ENCODE assay signal across 16 mouse cellular contexts in the genomic region with DNA sequence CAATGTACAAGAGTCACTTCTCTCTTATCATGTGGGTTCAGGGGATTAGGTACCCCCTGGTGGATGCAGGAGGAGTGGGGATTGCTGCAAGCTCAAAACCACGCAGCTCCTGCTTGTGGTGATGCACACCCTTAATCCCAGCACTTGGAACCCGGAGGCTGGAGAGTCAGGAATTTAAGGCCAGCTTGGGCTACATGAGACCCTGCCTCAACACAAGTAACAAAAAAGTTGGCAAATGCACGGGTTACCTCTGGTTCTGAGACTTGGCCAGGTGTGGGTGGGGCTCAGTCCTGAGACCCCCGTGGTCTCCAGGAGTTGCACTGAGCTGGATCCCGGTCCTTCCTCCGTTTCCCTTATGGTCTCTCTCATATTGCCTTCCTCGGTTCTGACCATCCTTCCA. TPM values are rescaled to one million over a fixed set of nuclear protein-coding genes. Genes with fewer than 3 reads are reported as not detected.
DNase-seq lines count a peak whose midpoint lies in the region; ATAC-seq and TF ChIP-seq lines count a peak whose summit lies in the region.
"Had no signal": no experiment of that assay in that cellular context is flagged by ENCODE, and none has a peak within 500 bp of the region (broad histone marks: within the 10 kb centered on the region; RNA-seq: fewer than 3 reads in every experiment).

No protein-coding gene starts in this region.

- TF ChIP-seq POLR2A in liver, adult 2 months (IDR thresholded peaks at IDR 0.05; ENCODE audit: extremely low read depth, insufficient read depth, low read length), result no peak

- peak; percentile 93 for DNase-seq in heart, adult 11 months
- DNase-seq in heart, postnatal 36 days, result no peak
- DNase-seq in liver, adult 2 months (ENCODE audit: extremely low read depth, low read depth, low spot score), result no peak
- no peak for DNase-seq in liver, embryonic 11.5 days (ENCODE audit: low spot score)
- DNase-seq in ES-E14 (ENCODE audit: low read depth, low spot score), result no peak
- no peak for DNase-seq in gastrocnemius, postnatal 14 days
- DNase-seq: gastrocnemius, postnatal 10 days; kidney, adult 8-10 months; liver, embryonic 13.5 days; thymus, adult 18-20 months had no signal

- H3K27me3 ChIP-seq in liver, adult 2 months (ENCODE audit: control insufficient read depth, insufficient read depth, low read length), result no peaks in the 10 kb centered on the region
- no peaks in the 10 kb centered on the region for H3K27me3 ChIP-seq in liver, embryonic 11.5 days (replicated peaks; ENCODE audit: control insufficient read depth, insufficient read depth, low read length)

- H3K36me3 ChIP-seq in liver, adult 2 months (ENCODE audit: control insufficient read depth, insufficient read depth, low read length), result peaks cover 8% of the 10 kb centered on the region; the same call in 1 of the 2 replicates
- no peaks in the 10 kb centered on the region for H3K36me3 ChIP-seq in liver, embryonic 11.5 days (ENCODE audit: control insufficient read depth, insufficient read depth, low read length)
- H3K36me3 ChIP-seq in ES-E14 (ENCODE audit: control insufficient read depth, insufficient read depth, low read length, poor library complexity, severe bottlenecking), result peaks cover 2% of the 10 kb centered on the region; the same call in 1 of the 2 replicates
- H3K36me3 ChIP-seq in macrophage (ENCODE audit: inconsistent target), result peaks cover 14% of the 10 kb centered on the region; the same call in 1 of the 2 replicates
- H3K36me3 ChIP-seq: midbrain, embryonic 13.5 days had no signal

- no peak for TF ChIP-seq CTCF in liver, adult 2 months (IDR thresholded peaks at IDR 0.05; ENCODE audit: low read depth, low read length)

- peak overlapping the region; percentile 33 for H3K9ac ChIP-seq in liver, adult 2 months (ENCODE audit: low read depth, low read length)
- H3K9ac ChIP-seq in liver, embryonic 11.5 days (ENCODE audit: low read depth, low read length), result no peak overlapping the region
- H3K9ac ChIP-seq in ES-E14 (ENCODE audit: insufficient read depth, low read depth, low read length, poor library complexity, severe bottlenecking), result no peak overlapping the region
- H3K9ac ChIP-seq: liver, embryonic 13.5 days; midbrain, embryonic 13.5 days had no signal

- in situ Hi-C loops in ES-E14 (cut with MboI; ENCODE audit: low sequenced_read_pairs in 2 of 2, unreplicated experiment in 2 of 2), result no loop called here

- H3K27ac ChIP-seq in liver, adult 2 months (replicated peaks; ENCODE audit: insufficient read depth, low read depth, low read length), result peak overlapping the region; percentile 94
- no peak overlapping the region for H3K27ac ChIP-seq in liver, embryonic 11.5 days (ENCODE audit: low read depth, low read length)
- H3K27ac ChIP-seq in ES-E14 (ENCODE audit: insufficient read depth, low read depth, low read length, poor library complexity, severe bottlenecking) (0 out of 2 replicates have a peak overlapping the region, but pooled peaks have one; percentile 19), macrophage (peak overlapping the region; percentile 94)
- H3K27ac ChIP-seq: liver, embryonic 13.5 days; midbrain, embryonic 13.5 days had no signal

- H3K79me2 ChIP-seq in liver, adult 2 months (ENCODE audit: control insufficient read depth, insufficient read depth, low read length), result peaks cover 11% of the 10 kb centered on the region
- H3K79me2 ChIP-seq in macrophage (ENCODE audit: inconsistent target), result peaks cover 90% of the 10 kb centered on the region

- intact Hi-C loops in heart, postnatal 36 days (cut with DNase I), result loop anchor here (5.0 kb wide), 1 partner anchor 47 kb away; no protein-coding TSS in a partner anchor
- intact Hi-C loops in gastrocnemius, postnatal 14 days (cut with DNase I; ENCODE audit: low total_unique reads), result no loop called here

- 71% methylated on average over 7 of the region's 7 CpGs for WGBS in liver, adult 2 months
- 75% methylated on average over 7 of the region's 7 CpGs for WGBS in liver, embryonic 11.5 days
- WGBS in macrophage (ENCODE audit: missing documents), result 87% methylated on average over 7 of the region's 7 CpGs

- ATAC-seq in liver, embryonic 11.5 days (replicated peaks; ENCODE audit: low FRiP score), result no peak
- ATAC-seq in granulocyte monocyte progenitor cell, adult 5-6 weeks (replicated peaks; ENCODE audit: poor library complexity, severe bottlenecking), result no peak
- ATAC-seq: midbrain, embryonic 13.5 days had no signal

- H3K4me3 ChIP-seq in liver, adult 2 months (ENCODE audit: insufficient read depth, low read depth, low read length), result no peak overlapping the region
- no peak overlapping the region for H3K4me3 ChIP-seq in liver, embryonic 11.5 days (ENCODE audit: low read depth, low read length)
- H3K4me3 ChIP-seq in ES-E14 (ENCODE audit: insufficient read depth in 1 of 2, low read depth in 1 of 2, low read length in 2 of 2, poor library complexity in 1 of 2, severe bottlenecking in 1 of 2) (no peak overlapping the region), macrophage (ENCODE audit: inconsistent target) (no peak overlapping the region)
- H3K4me3 ChIP-seq: erythroblast, embryonic 14.5 days; liver, embryonic 13.5 days; midbrain, embryonic 13.5 days had no signal

- H3K4me1 ChIP-seq in liver, adult 2 months (ENCODE audit: control insufficient read depth, insufficient read depth, low read length), result peaks cover 39% of the 10 kb centered on the region
- peaks cover 19% of the 10 kb centered on the region for H3K4me1 ChIP-seq in liver, embryonic 11.5 days (replicated peaks; ENCODE audit: control insufficient read depth, insufficient read depth, low read length)
- peaks cover 19 to 36% of the 10 kb centered on the region in 2 experiments for H3K4me1 ChIP-seq in ES-E14 (ENCODE audit: control insufficient read depth in 2 of 2, insufficient read depth in 2 of 2, low read length in 2 of 2, poor library complexity in 1 of 2)

- no peaks in the 10 kb centered on the region for H3K9me3 ChIP-seq in liver, embryonic 11.5 days (ENCODE audit: control insufficient read depth, low read length)
- no peaks in the 10 kb centered on the region for H3K9me3 ChIP-seq in ES-E14 (ENCODE audit: control insufficient read depth, insufficient read depth, low read depth, low read length)
- H3K9me3 ChIP-seq: liver, embryonic 13.5 days; midbrain, embryonic 13.5 days had no signal

- H3K4me2 ChIP-seq in liver, embryonic 11.5 days, result no peak overlapping the region
- H3K4me2 ChIP-seq: liver, embryonic 13.5 days; midbrain, embryonic 13.5 days had no signal

RNA-seq across cellular contexts. Expression of a gene that starts 4.5 kb away (rescaled TPM):
- total RNA-seq in heart, postnatal 36 days (2021), result 10 to 100 TPM; 12.5 to 13.9 TPM
- 40.6 and 78.9 TPM in 2 replicates for total RNA-seq in liver, adult 2 months (2014; rRNA removed)
- 47.6 and 52.4 TPM in 2 replicates for polyA plus RNA-seq in liver, adult 2 months (2012; rRNA removed)
- 5.1 and 5.5 TPM in 2 replicates for polyA plus RNA-seq in liver, embryonic 11.5 days (2014; fragmentation: Nextera tagmentation; extraction: Ambion mirVana)
- 20.5 and 34.5 TPM in 2 replicates for total RNA-seq in ES-E14 (2012; rRNA removed)
- total RNA-seq in macrophage (2018; cell fraction: chromatin; rRNA removed), result 100 to 1,000 TPM in 25 of 26 experiments, 10 to 100 TPM in 1; 86.6 to 485 (median 263) TPM
- 10 to 100 TPM; 34.2 to 96.4 (median 63.3) TPM for total RNA-seq in macrophage (2018; cell fraction: cytosol; rRNA removed)
- total RNA-seq in macrophage (2018; cell fraction: nucleus; rRNA removed), result 100 to 1,000 TPM in 25 of 26 experiments, 10 to 100 TPM in 1; 99.8 to 297 (median 210) TPM
- 25.5 to 66.8 TPM (median 27.4 TPM) in 3 replicates for polyA plus RNA-seq in macrophage (2018)
- 24.9 and 38.3 TPM in 2 replicates for total RNA-seq in granulocyte monocyte progenitor cell, adult 5-6 weeks (2014; fragmentation: Nextera tagmentation)
- total RNA-seq in granulocyte monocyte progenitor cell, adult 5-6 weeks (2017), result 30.1 and 31.8 TPM in 2 replicates
- 10 to 100 TPM; 12.5 to 13.0 TPM for total RNA-seq in gastrocnemius, postnatal 14 days (2021)

RNA-seq across cellular contexts. Expression of a gene that starts 12.0 kb away (rescaled TPM):
- 10 to 100 TPM; 37.3 to 49.8 TPM for total RNA-seq in heart, postnatal 36 days (2021)
- 18.1 and 28.9 TPM in 2 replicates for total RNA-seq in liver, adult 2 months (2014; rRNA removed)
- polyA plus RNA-seq in liver, adult 2 months (2012; rRNA removed), result 41.9 and 42.0 TPM in 2 replicates
- 32.8 and 35.1 TPM in 2 replicates for polyA plus RNA-seq in liver, embryonic 11.5 days (2014; fragmentation: Nextera tagmentation; extraction: Ambion mirVana)
- 35.3 and 59.2 TPM in 2 replicates for total RNA-seq in ES-E14 (2012; rRNA removed)
- total RNA-seq in macrophage (2018; cell fraction: chromatin; rRNA removed), result 100 to 1,000 TPM in 6 of 26 experiments, 10 to 100 TPM in 20; 30.9 to 203 (median 69.0) TPM
- total RNA-seq in macrophage (2018; cell fraction: cytosol; rRNA removed), result 100 to 1,000 TPM in 14 of 26 experiments, 10 to 100 TPM in 12; 63.3 to 169 (median 102) TPM
- total RNA-seq in macrophage (2018; cell fraction: nucleus; rRNA removed), result 100 to 1,000 TPM in 18 of 26 experiments, 10 to 100 TPM in 8; 67.5 to 184 (median 120) TPM
- 95.1 to 104 TPM (median 96.6 TPM) in 3 replicates for polyA plus RNA-seq in macrophage (2018)
- 18.2 and 20.8 TPM in 2 replicates for total RNA-seq in granulocyte monocyte progenitor cell, adult 5-6 weeks (2014; fragmentation: Nextera tagmentation)
- total RNA-seq in granulocyte monocyte progenitor cell, adult 5-6 weeks (2017), result 8.9 and 9.4 TPM in 2 replicates
- 10 to 100 TPM; 31.7 to 34.3 TPM for total RNA-seq in gastrocnemius, postnatal 14 days (2021)

RNA-seq across cellular contexts. Expression of a gene that starts 39.1 kb away (rescaled TPM):
- total RNA-seq in heart, postnatal 36 days (2021), result 1 to 10 TPM; 1.2 to 2.2 TPM
- 410 and 645 TPM in 2 replicates for total RNA-seq in liver, adult 2 months (2014; rRNA removed)
- 648 and 709 TPM in 2 replicates for polyA plus RNA-seq in liver, adult 2 months (2012; rRNA removed)
- not detected in 2 replicates for polyA plus RNA-seq in liver, embryonic 11.5 days (2014; fragmentation: Nextera tagmentation; extraction: Ambion mirVana)
- 0.22 TPM in 1 of 2 replicates, not detected in the other for total RNA-seq in ES-E14 (2012; rRNA removed)
- total RNA-seq in macrophage (2018; cell fraction: chromatin; rRNA removed), result not detected
- not detected for total RNA-seq in macrophage (2018; cell fraction: cytosol; rRNA removed)
- not detected for total RNA-seq in macrophage (2018; cell fraction: nucleus; rRNA removed)
- not detected in 3 replicates for polyA plus RNA-seq in macrophage (2018)
- total RNA-seq in granulocyte monocyte progenitor cell, adult 5-6 weeks (2014; fragmentation: Nextera tagmentation), result not detected in 2 replicates
- not detected in 2 replicates for total RNA-seq in granulocyte monocyte progenitor cell, adult 5-6 weeks (2017)
- total RNA-seq in gastrocnemius, postnatal 14 days (2021), result not detected
- total RNA-seq: gastrocnemius, postnatal 10 days; heart, postnatal 10 days; left cerebral cortex, adult 18-20 months had no signal
- polyA plus RNA-seq: erythroblast, embryonic 14.5 days; liver, embryonic 13.5 days had no signal

RNA-seq across cellular contexts. Expression of a gene that starts 42.8 kb away (rescaled TPM):
- total RNA-seq in heart, postnatal 36 days (2021), result 1 to 10 TPM; 8.3 to 9.1 TPM
- total RNA-seq in liver, adult 2 months (2014; rRNA removed), result 11.7 and 23.2 TPM in 2 replicates
- polyA plus RNA-seq in liver, adult 2 months (2012; rRNA removed), result 18.6 and 25.9 TPM in 2 replicates
- polyA plus RNA-seq in liver, embryonic 11.5 days (2014; fragmentation: Nextera tagmentation; extraction: Ambion mirVana), result 2.3 and 2.5 TPM in 2 replicates
- 0.67 TPM in 1 of 2 replicates, not detected in the other for total RNA-seq in ES-E14 (2012; rRNA removed)
- total RNA-seq in macrophage (2018; cell fraction: chromatin; rRNA removed), result not detected
- total RNA-seq in macrophage (2018; cell fraction: cytosol; rRNA removed), result under 1 TPM in 1 of 26 experiments, not detected in 25; 0.18 TPM
- total RNA-seq in macrophage (2018; cell fraction: nucleus; rRNA removed), result not detected
- not detected in 3 replicates for polyA plus RNA-seq in macrophage (2018)
- total RNA-seq in granulocyte monocyte progenitor cell, adult 5-6 weeks (2014; fragmentation: Nextera tagmentation), result 1.3 and 3.5 TPM in 2 replicates
- total RNA-seq in granulocyte monocyte progenitor cell, adult 5-6 weeks (2017), result 2.4 and 2.8 TPM in 2 replicates
- total RNA-seq in gastrocnemius, postnatal 14 days (2021), result under 1 TPM; 0.40 to 0.55 TPM
- polyA plus RNA-seq: erythroblast, embryonic 14.5 days had no signal

Comparison
In these comparisons a context has a peak if more than half of its experiments do, and no peak if none do; other contexts are left out.
1. RNA of a gene that starts 39.1 kb away (total RNA-seq): 410 to 645 TPM in liver, adult 2 months; 1.2 to 2.2 TPM in heart, postnatal 36 days, 0.22 TPM in ES-E14, not detected in granulocyte monocyte progenitor cell, adult 5-6 weeks and not detected in gastrocnemius, postnatal 14 days; every median in the first group is over 100 times any median in the second.